Mouse (Mus musculus) cortical plate, adult 2 months (tissue): Measurements from ENCODE around the gene Auts2.

Source experiments
- CTCF ChIP-seq: fragments of 200-500 bp; IDR thresholded peaks from 2 replicates; pipeline ENCODE4 v1.5.1; 2011; ENCODE audit warnings: mild to moderate bottlenecking, control low read depth, low read length; ENCODE audit not compliant: insufficient read depth; ENCODE audit errors: extremely low read depth
- POLR2A ChIP-seq: fragments of 200-500 bp; IDR thresholded peaks from 2 replicates; pipeline ENCODE4 v1.6.1; 2011; ENCODE audit warnings: mild to moderate bottlenecking, low read length, control low read depth; ENCODE audit not compliant: insufficient read depth; ENCODE audit errors: extremely low read depth

DNA sequence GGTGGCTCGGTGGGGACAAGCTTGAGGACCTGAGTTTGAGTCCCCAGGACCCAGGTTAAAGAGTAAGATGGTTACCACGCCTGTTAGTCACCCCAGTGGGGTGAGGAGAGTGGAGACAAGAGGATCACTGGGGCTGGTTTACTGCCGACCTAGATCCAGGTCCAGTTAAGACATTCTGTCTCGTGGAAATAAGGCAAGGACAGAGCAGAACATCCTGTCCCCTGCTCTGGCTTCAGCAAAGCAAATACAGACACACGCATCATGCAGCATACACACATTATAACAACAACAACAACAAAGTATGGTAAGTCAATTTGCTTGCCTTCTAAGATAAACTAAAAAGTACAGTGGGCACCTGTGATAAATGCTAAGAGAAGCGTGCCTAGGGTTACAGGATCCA, 57.1 kb downstream of the Auts2 start:
- TF ChIP-seq CTCF (no peak), POLR2A (no peak)
